Mouse (Mus musculus): Measurements from ENCODE around the gene Nhp2. TPM values are rescaled to one million over a fixed set of nuclear protein-coding genes. Genes with fewer than 3 reads are reported as not detected.
"Not testable (repeated sequence)": the region's sequence is repeated elsewhere in the genome, so short reads cannot be mapped to it uniquely, and the experiment has no call there.

The Nhp2 gene
- polyA plus RNA-seq, 1 experiment from 2014 or later: 99.6 TPM

- ATAC-seq (ENCODE audit: low FRiP score): no peak
- H3K4me2 ChIP-seq: no peak overlapping the region
- H3K27me3 ChIP-seq: no peaks in the 10 kb centered on the region
- H3K4me1 ChIP-seq (replicated peaks): peaks cover 9% of the 10 kb centered on the region
- no peak overlapping the region for H3K4me3 ChIP-seq
- H3K9me3 ChIP-seq: no peaks in the 10 kb centered on the region
- no peak overlapping the region for H3K9ac ChIP-seq
- 91% methylated on average over 8 of the region's 8 CpGs for WGBS
- H3K27ac ChIP-seq: no peak overlapping the region
- peaks cover 64% of the 10 kb centered on the region for H3K36me3 ChIP-seq
These were observed 8.4 kb downstream of the Nhp2 start for GRCm38 (mm10) chr11:51627907-51628306.

DNA sequence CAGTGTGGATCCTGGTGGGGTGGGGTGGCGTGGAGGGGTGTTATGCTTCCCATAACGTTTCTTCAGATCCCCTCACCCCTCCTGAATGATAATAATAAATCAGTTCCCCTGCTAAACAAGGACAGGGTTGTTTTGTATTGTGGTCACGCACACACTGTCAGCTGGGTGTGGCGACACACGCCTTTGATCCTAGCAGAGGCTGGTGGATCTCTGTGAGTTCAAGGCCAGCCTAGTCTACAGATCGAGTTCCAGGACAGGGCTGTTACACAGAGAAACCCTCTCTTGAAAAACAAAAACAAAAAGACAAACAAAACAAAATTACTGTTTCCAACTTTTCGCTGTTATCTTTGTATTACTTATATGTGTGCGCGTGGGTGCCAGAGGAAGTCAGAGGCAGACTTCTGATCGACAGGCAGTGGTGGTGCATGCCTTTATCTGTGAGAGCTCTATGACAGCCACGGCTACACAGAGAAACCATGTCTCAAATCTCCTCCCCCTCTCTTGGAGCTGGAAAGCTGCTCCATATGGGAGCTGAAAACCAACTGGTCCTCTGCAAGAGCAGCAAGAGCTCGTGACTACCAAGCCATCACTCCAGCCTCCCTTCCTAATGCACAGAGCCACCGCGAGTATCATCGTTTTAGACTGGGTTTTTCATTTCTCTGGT is 10.2 kb downstream of the Nhp2 start:
- H3K36me3 ChIP-seq: peaks cover 46% of the 10 kb centered on the region
- no peaks in the 10 kb centered on the region for H3K27me3 ChIP-seq

GRCm38 (mm10) chr11:51632130-51632753 is 12.7 kb downstream of the Nhp2 start:
- no peak overlapping the region for H3K27ac ChIP-seq
- peaks cover 22% of the 10 kb centered on the region for H3K36me3 ChIP-seq
- H3K9me3 ChIP-seq: no peaks in the 10 kb centered on the region
- no peak overlapping the region for H3K9ac ChIP-seq
- no peaks in the 10 kb centered on the region for H3K27me3 ChIP-seq
- no peak for ATAC-seq (ENCODE audit: low FRiP score)
- peaks cover 36% of the 10 kb centered on the region for H3K4me1 ChIP-seq (replicated peaks)
- WGBS: 86% methylated on average over 6 of the region's 6 CpGs
- no peak overlapping the region for H3K4me2 ChIP-seq
- H3K4me3 ChIP-seq: no peak overlapping the region

More for the DNA sequence above, 10.2 kb downstream of the Nhp2 start:
- no peak overlapping the region for H3K4me3 ChIP-seq
- no peaks in the 10 kb centered on the region for H3K9me3 ChIP-seq
- no peak overlapping the region for H3K4me2 ChIP-seq
- no peak for ATAC-seq (ENCODE audit: low FRiP score)
- H3K4me1 ChIP-seq (replicated peaks): peaks cover 22% of the 10 kb centered on the region
- no peak overlapping the region for H3K9ac ChIP-seq
- no peak overlapping the region for H3K27ac ChIP-seq
- WGBS: 88% methylated on average over 15 of the region's 15 CpGs

DNA sequence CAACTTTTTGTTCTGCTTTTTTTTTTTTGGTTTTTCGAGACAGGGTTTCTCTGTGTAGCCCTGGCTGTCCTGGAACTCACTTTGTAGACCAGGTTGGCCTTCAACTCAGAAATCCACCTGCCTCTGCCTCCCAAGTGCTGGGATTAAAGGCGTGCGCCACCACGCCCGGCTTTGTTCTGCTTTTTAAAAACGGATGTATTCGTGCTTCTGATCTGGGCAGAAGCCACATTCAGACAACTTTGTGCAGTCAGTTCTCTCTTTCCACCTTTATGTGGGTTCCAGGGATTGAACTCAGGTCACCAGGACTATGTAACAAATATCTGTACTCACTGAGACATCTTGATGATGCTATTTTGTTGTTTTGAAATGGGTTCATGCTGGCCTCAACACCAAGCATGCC is 13.7 kb downstream of the Nhp2 start:
- H3K9me3 ChIP-seq; H3K4me2 ChIP-seq; H3K4me3 ChIP-seq; H3K27me3 ChIP-seq; ATAC-seq (ENCODE audit: low FRiP score); H3K27ac ChIP-seq; H3K9ac ChIP-seq: not testable (repeated sequence)
- Histone ChIP-seq H3K36me3 (peaks cover 13% of the 10 kb centered on the region), H3K4me1 (replicated peaks) (peaks cover 39% of the 10 kb centered on the region)
- WGBS: 94% methylated on average over 7 of the region's 7 CpGs

DNA sequence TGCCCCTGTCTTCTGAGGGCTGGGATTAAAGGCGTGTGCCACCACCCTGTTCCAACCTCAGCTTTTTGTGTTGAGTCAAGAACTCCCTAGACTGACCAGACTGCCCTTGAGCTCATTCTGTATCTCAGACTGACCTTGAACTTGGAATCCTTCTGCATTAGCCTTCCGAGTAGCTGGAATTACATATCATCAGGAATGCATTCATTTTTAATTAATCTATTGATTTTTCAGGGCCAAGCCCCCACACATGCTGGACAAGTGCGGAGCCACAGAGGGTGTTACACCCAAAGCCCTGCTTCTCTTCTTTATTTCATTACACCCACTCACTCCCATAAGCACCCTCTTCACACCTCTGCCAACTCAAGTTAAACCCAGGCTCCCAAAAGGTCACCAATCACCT is 14.2 kb downstream of the Nhp2 start:
- Histone ChIP-seq H3K4me3 (no peak overlapping the region), H3K27ac (no peak overlapping the region), H3K4me2 (no peak overlapping the region), H3K36me3 (peaks cover 10% of the 10 kb centered on the region), H3K27me3 (peaks cover 7% of the 10 kb centered on the region), H3K9ac (no peak overlapping the region), H3K9me3 (no peaks in the 10 kb centered on the region), H3K4me1 (replicated peaks) (peaks cover 39% of the 10 kb centered on the region)
- 86% methylated on average over 3 of the region's 3 CpGs for WGBS
- ATAC-seq (ENCODE audit: low FRiP score): no peak

GRCm38 (mm10) chr11:51635127-51635524 is 15.6 kb downstream of the Nhp2 start:
- Histone ChIP-seq H3K27ac (peak overlapping the region; percentile 86), H3K4me2 (peak overlapping the region; percentile 74), H3K27me3 (peaks cover 7% of the 10 kb centered on the region), H3K9me3 (no peaks in the 10 kb centered on the region), H3K4me3 (peak overlapping the region; percentile 77), H3K4me1 (replicated peaks) (peaks cover 39% of the 10 kb centered on the region), H3K9ac (peak overlapping the region; percentile 86), H3K36me3 (no peaks in the 10 kb centered on the region)
- ATAC-seq (ENCODE audit: low FRiP score): peak; percentile 25
- WGBS: 22% methylated on average over 6 of the region's 6 CpGs

DNA sequence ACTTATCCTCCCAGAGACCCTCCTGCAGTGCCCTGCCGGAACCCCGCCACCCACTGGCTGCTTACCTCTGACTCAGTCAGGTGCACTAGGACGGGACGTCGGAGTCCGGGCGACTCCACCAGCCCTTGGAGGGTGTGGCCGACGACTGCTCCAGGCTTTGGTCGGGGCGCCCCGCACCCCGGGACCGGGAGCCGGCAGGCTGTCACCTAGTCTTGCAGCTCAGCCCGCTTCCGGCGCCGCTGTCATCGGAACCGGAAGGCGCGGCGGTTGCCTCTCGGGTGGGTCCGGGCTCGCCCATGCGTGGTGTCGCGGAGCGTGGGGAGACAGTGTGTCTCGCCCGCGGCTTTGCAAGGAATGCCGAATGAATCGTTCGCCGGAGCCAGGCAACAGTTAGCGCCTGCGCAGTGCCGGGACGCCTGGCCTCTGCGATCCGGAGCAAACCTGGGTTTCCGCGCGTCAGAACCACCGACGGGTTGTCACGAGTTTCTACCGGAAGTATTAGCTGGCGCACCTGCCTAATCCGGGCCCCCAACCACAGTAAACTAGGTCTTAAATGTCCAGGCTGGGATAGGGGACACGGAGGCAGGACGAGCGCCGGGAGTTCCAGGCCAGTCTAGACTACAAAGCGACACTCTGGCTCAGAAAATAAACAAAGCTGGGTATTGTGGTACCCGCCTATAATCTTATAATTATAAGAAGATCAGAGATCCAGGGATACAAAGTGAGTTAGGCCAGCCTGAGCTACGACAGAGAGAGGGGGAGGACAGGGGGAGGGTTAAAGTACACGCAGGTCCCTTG is 16.2 kb downstream of the Nhp2 start, which contains the start of gene Rmnd5b:
Rmnd5b (minus strand) TSS at position 372 of the 798 bp plus-strand sequence.
- H3K9me3 ChIP-seq: no peaks in the 10 kb centered on the region
- H3K27me3 ChIP-seq: peaks cover 7% of the 10 kb centered on the region
- peak within 1 kb of the TSS; percentile 77 for H3K4me3 ChIP-seq
- H3K9ac ChIP-seq: peak within 1 kb of the TSS; percentile 86
- H3K4me2 ChIP-seq: peak within 1 kb of the TSS; percentile 74
- ATAC-seq (ENCODE audit: low FRiP score): peak; percentile 92
- H3K27ac ChIP-seq: peak within 1 kb of the TSS; percentile 86
- under 1% methylated on average over 61 of the region's 61 CpGs for WGBS
- H3K4me1 ChIP-seq (replicated peaks): peaks cover 39% of the 10 kb centered on the region
- H3K36me3 ChIP-seq: no peaks in the 10 kb centered on the region

DNA sequence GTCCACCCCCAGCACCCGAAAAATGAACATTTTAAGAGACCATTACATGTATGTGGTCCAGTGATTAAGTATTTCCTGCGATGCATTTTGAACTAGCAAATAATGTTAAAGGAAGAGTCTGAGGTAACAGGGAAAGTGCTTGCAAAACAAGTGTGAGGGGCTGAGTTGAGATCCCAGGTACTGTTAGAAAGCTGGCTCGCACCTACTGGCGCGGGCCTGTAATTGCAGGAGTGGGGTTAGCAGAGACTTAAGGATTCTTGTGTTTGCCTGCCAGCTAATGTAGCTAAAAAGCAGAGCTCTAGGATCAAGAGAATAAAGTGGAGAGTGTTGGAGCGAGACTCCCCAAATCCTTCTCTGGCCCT is 16.8 kb downstream of the Nhp2 start:
- peak overlapping the region; percentile 74 for H3K4me2 ChIP-seq
- 4% methylated on average over 6 of the region's 6 CpGs for WGBS

GRCm38 (mm10) chr11:51637971-51638414 is 18.5 kb downstream of the Nhp2 start:
- no peak overlapping the region for H3K9ac ChIP-seq
- peaks cover 7% of the 10 kb centered on the region for H3K27me3 ChIP-seq
- no peak overlapping the region for H3K27ac ChIP-seq
- no peak for ATAC-seq (ENCODE audit: low FRiP score)
- H3K4me2 ChIP-seq: 0 out of 2 replicates have a peak overlapping the region, but pooled peaks have one; percentile 26
- no peaks in the 10 kb centered on the region for H3K9me3 ChIP-seq
- H3K4me1 ChIP-seq (replicated peaks): peaks cover 30% of the 10 kb centered on the region
- 6% methylated on average over 17 of the region's 17 CpGs for WGBS
- no peaks in the 10 kb centered on the region for H3K36me3 ChIP-seq
- no peak overlapping the region for H3K4me3 ChIP-seq

More for the DNA sequence above, 16.8 kb downstream of the Nhp2 start:
- Histone ChIP-seq H3K27ac (peak overlapping the region; percentile 86), H3K27me3 (peaks cover 7% of the 10 kb centered on the region), H3K4me1 (replicated peaks) (peaks cover 39% of the 10 kb centered on the region), H3K9me3 (no peaks in the 10 kb centered on the region), H3K9ac (peak overlapping the region; percentile 86), H3K36me3 (no peaks in the 10 kb centered on the region), H3K4me3 (peak overlapping the region; percentile 77)
- peak; percentile 37 for ATAC-seq (ENCODE audit: low FRiP score)

DNA sequence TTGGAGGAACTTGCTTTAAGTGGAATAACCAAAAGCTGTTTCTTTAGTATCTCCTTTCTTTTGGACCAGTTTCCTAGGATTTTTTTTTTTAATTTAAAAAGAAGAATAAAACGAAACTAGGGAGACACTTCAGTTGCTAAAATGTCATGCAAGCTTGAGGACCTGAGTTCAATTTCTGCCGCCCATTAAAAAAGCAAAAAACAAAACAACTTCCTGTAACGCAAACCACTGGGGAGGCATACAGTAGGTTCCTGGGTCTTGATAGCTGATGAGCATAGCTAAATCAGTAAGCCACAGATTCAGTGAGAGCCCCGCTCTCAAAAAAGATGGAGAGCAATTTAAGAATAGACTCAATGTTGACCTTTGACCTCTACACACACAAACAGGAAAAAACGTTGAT is 19.0 kb downstream of the Nhp2 start:
- H3K4me2 ChIP-seq: no peak overlapping the region
- 74% methylated on average over 5 of the region's 5 CpGs for WGBS
- H3K36me3 ChIP-seq: peaks cover 1% of the 10 kb centered on the region; the same call in 1 of the 2 replicates
- no peak overlapping the region for H3K27ac ChIP-seq
- no peak overlapping the region for H3K9ac ChIP-seq
- no peaks in the 10 kb centered on the region for H3K9me3 ChIP-seq
- H3K27me3 ChIP-seq: peaks cover 7% of the 10 kb centered on the region
- no peak for ATAC-seq (ENCODE audit: low FRiP score)
- H3K4me3 ChIP-seq: no peak overlapping the region
- H3K4me1 ChIP-seq (replicated peaks): peaks cover 31% of the 10 kb centered on the region

DNA sequence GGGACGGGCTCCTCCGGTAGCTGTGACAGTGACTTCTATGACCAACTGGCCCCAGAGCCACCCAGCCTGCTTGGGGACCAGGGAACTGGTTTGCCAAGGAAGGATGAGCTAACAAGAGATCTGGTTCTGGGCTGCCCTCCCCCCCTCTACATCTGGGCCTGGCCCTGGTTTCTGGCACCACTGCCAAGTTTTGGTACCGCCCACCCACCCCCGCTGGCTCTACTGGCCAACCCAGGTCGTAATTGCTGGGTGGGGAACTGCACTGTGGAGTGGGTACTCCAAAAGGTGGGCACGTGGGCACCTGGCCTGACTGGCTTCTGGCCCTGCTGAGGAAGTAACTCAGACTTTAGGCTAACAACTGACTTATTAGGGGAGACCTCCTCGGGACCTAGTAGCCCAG is 21.2 kb downstream of the Nhp2 start:
- H3K4me2 ChIP-seq: no peak overlapping the region
- H3K27ac ChIP-seq: no peak overlapping the region
- H3K9me3 ChIP-seq: no peaks in the 10 kb centered on the region
- peaks cover 9% of the 10 kb centered on the region for H3K36me3 ChIP-seq
- H3K27me3 ChIP-seq: peaks cover 7% of the 10 kb centered on the region
- ATAC-seq (ENCODE audit: low FRiP score): no peak
- H3K4me1 ChIP-seq (replicated peaks): peaks cover 26% of the 10 kb centered on the region
- H3K4me3 ChIP-seq: no peak overlapping the region
- 91% methylated on average over 7 of the region's 7 CpGs for WGBS
- no peak overlapping the region for H3K9ac ChIP-seq

- Histone ChIP-seq H3K27ac (peak overlapping the region; percentile 48; the same call in 1 of the 2 replicates), H3K27me3 (peaks cover 3% of the 10 kb centered on the region; the same call in 1 of the 2 replicates), H3K4me1 (replicated peaks) (peaks cover 26% of the 10 kb centered on the region), H3K9me3 (no peaks in the 10 kb centered on the region), H3K4me2 (no peak overlapping the region), H3K36me3 (peaks cover 9% of the 10 kb centered on the region), H3K9ac (no peak overlapping the region), H3K4me3 (no peak overlapping the region)
- 77% methylated on average over 9 of the region's 9 CpGs for WGBS
- no peak for ATAC-seq (ENCODE audit: low FRiP score)
These were observed 23.7 kb downstream of the Nhp2 start for GRCm38 (mm10) chr11:51643202-51643601.

Measured in hindbrain, embryonic 13.5 days (tissue).